Mouse (Mus musculus) erythroblast, embryonic 14.5 days (primary cell): Measurements from ENCODE around the gene Slc25a45.

Source experiments
- GATA1 ChIP-seq: IDR thresholded peaks from 2 replicates; pipeline ENCODE4 v1.6.1; 2012; ENCODE audit warnings: low read length, inconsistent platforms, mixed read lengths
- TAL1 ChIP-seq: IDR thresholded peaks from 3 replicates; pipeline ENCODE4 v1.6.1; 2012; ENCODE audit warnings: low read length, inconsistent platforms, mixed read lengths

- no peak for TF ChIP-seq TAL1
- no peak for TF ChIP-seq GATA1
Observed at GRCm38 (mm10) chr19:5927026-5927425, 49.4 kb downstream of the Slc25a45 start.
